Mouse (Mus musculus): ENCODE results near the gene Plbd2.

GRCm38 (mm10) chr5:120511643-120512220, 8.3 kb upstream of the Plbd2 start:
- no peak for TF ChIP-seq CTCF (conservative IDR thresholded peaks at IDR 0.05; ENCODE audit: low read length)
- TF ChIP-seq NANOG (IDR thresholded peaks at IDR 0.05; ENCODE audit: borderline replicate concordance, low read length): no peak
- no peak for TF ChIP-seq POU5F1 (IDR thresholded peaks at IDR 0.05; ENCODE audit: borderline replicate concordance, low read length)

All from E14TG2a.4 (cell line).